ENCODE assay signal across 10 mouse cellular contexts in the genomic region with DNA sequence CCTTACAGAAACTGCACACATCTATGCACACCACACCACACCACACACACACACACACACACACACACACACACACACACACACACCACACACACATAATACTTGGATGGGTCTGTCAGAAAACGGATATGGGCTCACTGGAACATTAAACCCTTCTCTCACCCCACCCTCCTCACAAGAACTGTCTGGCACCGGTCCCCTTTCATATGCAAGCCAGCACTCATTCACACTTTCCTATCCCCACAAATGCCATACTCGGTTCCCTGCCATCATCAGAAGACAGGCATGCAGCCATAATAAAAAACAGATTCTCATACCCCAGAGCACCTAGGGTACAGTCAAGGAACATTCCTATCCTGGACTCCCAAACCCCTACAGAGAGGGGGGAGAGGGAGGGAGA. TPM values are rescaled to one million over a fixed set of nuclear protein-coding genes. Genes with fewer than 3 reads are reported as not detected.
DNase-seq lines count a peak whose midpoint lies in the region; ATAC-seq and TF ChIP-seq lines count a peak whose summit lies in the region.
"Had no signal": no experiment of that assay in that cellular context is flagged by ENCODE, and none has a peak within 500 bp of the region (broad histone marks: within the 10 kb centered on the region; RNA-seq: fewer than 3 reads in every experiment).

No protein-coding gene starts in this region.

- WGBS in cerebellum, adult 2 months = 20% methylated on average over 3 of the region's 3 CpGs
- 41% methylated on average over 3 of the region's 3 CpGs for WGBS in stomach, embryonic 14.5 days
- 38% methylated on average over 3 of the region's 3 CpGs for WGBS in stomach, postnatal 0 days
- WGBS in liver, embryonic 15.5 days (ENCODE audit: insufficient replicate concordance) = 32% methylated on average over 3 of the region's 3 CpGs

- H3K9ac ChIP-seq in stomach, embryonic 14.5 days (replicated peaks; ENCODE audit: low read depth, low read length) = no peak overlapping the region
- no peak overlapping the region for H3K9ac ChIP-seq in stomach, postnatal 0 days (ENCODE audit: low read length)
- H3K9ac ChIP-seq in liver, embryonic 15.5 days = no peak overlapping the region

- H3K27ac ChIP-seq in cerebellum, adult 2 months (ENCODE audit: insufficient read depth, low read length) = no peak overlapping the region
- no peak overlapping the region for H3K27ac ChIP-seq in stomach, embryonic 14.5 days (ENCODE audit: low read length)
- H3K27ac ChIP-seq in stomach, postnatal 0 days (replicated peaks) = no peak overlapping the region
- no peak overlapping the region for H3K27ac ChIP-seq in liver, embryonic 15.5 days (replicated peaks)
- H3K27ac ChIP-seq in gastrocnemius, adult 2 months = no peak overlapping the region

- intact Hi-C loops in gastrocnemius, adult 2 months (cut with DNase I) = loop anchor here (10.0 kb wide), 1 partner anchor 253 kb away; a partner anchor contains a TSS

- peak overlapping the region; percentile 96 for H3K4me3 ChIP-seq in cerebellum, adult 2 months (replicated peaks; ENCODE audit: insufficient read depth, low read depth, low read length)
- H3K4me3 ChIP-seq in stomach, embryonic 14.5 days (ENCODE audit: low read depth, low read length) = no peak overlapping the region
- no peak overlapping the region for H3K4me3 ChIP-seq in stomach, postnatal 0 days (ENCODE audit: low read depth, low read length)
- H3K4me3 ChIP-seq in liver, embryonic 15.5 days (replicated peaks) = no peak overlapping the region
- no peak overlapping the region for H3K4me3 ChIP-seq in gastrocnemius, adult 2 months

- H3K9me3 ChIP-seq in stomach, embryonic 14.5 days (ENCODE audit: control insufficient read depth, low read depth, low read length) = no peaks in the 10 kb centered on the region
- no peaks in the 10 kb centered on the region for H3K9me3 ChIP-seq in stomach, postnatal 0 days (ENCODE audit: control insufficient read depth, low read length)
- no peaks in the 10 kb centered on the region for H3K9me3 ChIP-seq in liver, embryonic 15.5 days (replicated peaks)

- TF ChIP-seq POLR2A in cerebellum, adult 2 months (IDR thresholded peaks at IDR 0.05; ENCODE audit: borderline replicate concordance, insufficient read depth, low read length) = no peak

- DNase-seq in cerebellum, adult 2 months = no peak
- DNase-seq in cerebellum, adult 8-10 months = no peak
- DNase-seq in stomach, postnatal 0 days (ENCODE audit: low spot score) = no peak
- DNase-seq in kidney, postnatal 36 days = no peak
- no peak for DNase-seq in gastrocnemius, adult 2 months
- no peak for DNase-seq in embryo, embryonic 10 days (ENCODE audit: low spot score)

- no peak for ATAC-seq in stomach, embryonic 14.5 days (ENCODE audit: insufficient number of reproducible peaks, insufficient read depth, low FRiP score, low read depth)
- ATAC-seq in stomach, postnatal 0 days (ENCODE audit: low FRiP score, low TSS enrichment) = no peak
- ATAC-seq in liver, embryonic 15.5 days (ENCODE audit: insufficient read depth) = no peak

- H3K27me3 ChIP-seq in cerebellum, adult 2 months (ENCODE audit: control insufficient read depth, insufficient read depth, low read length) = no peaks in the 10 kb centered on the region
- H3K27me3 ChIP-seq in stomach, embryonic 14.5 days (ENCODE audit: control insufficient read depth, insufficient read depth, low read length) = no peaks in the 10 kb centered on the region
- H3K27me3 ChIP-seq in stomach, postnatal 0 days (ENCODE audit: control insufficient read depth, insufficient read depth, low read length) = no peaks in the 10 kb centered on the region
- peaks cover 18% of the 10 kb centered on the region for H3K27me3 ChIP-seq in liver, embryonic 15.5 days

- H3K36me3 ChIP-seq in stomach, embryonic 14.5 days (ENCODE audit: control insufficient read depth, insufficient read depth, low read length) = 0 out of 2 replicates have a peak, but pooled peaks cover 4% of the 10 kb centered on the region
- H3K36me3 ChIP-seq in stomach, postnatal 0 days (ENCODE audit: control insufficient read depth, insufficient read depth, low read length) = no peaks in the 10 kb centered on the region
- H3K36me3 ChIP-seq in liver, embryonic 15.5 days (replicated peaks) = peaks cover 7% of the 10 kb centered on the region

- no peak for TF ChIP-seq EP300 in stomach, postnatal 0 days (optimal IDR thresholded peaks at IDR 0.05)

- no peak for TF ChIP-seq CTCF in cerebellum, adult 2 months (IDR thresholded peaks at IDR 0.05; ENCODE audit: borderline replicate concordance, insufficient read depth, low read depth, low read length)
- TF ChIP-seq CTCF in stomach, postnatal 0 days (IDR thresholded peaks at IDR 0.05; ENCODE audit: low read depth) = no peak
- TF ChIP-seq CTCF in gastrocnemius, adult 2 months (IDR thresholded peaks at IDR 0.05) = no peak

- peak overlapping the region; percentile 98; the same call in 1 of the 2 replicates for H3K4me2 ChIP-seq in stomach, embryonic 14.5 days (replicated peaks; ENCODE audit: low read depth, low read length)
- no peak overlapping the region for H3K4me2 ChIP-seq in stomach, postnatal 0 days (replicated peaks; ENCODE audit: low read depth)
- peak overlapping the region; percentile 100 for H3K4me2 ChIP-seq in liver, embryonic 15.5 days

- H3K4me1 ChIP-seq in cerebellum, adult 2 months (ENCODE audit: control insufficient read depth, insufficient read depth, low read length) = peaks cover 16% of the 10 kb centered on the region
- peaks cover 5% of the 10 kb centered on the region; the same call in 1 of the 2 replicates for H3K4me1 ChIP-seq in stomach, embryonic 14.5 days (ENCODE audit: control insufficient read depth, insufficient read depth, low read length)
- peaks cover 6% of the 10 kb centered on the region for H3K4me1 ChIP-seq in stomach, postnatal 0 days (replicated peaks; ENCODE audit: control insufficient read depth, insufficient read depth)
- H3K4me1 ChIP-seq in liver, embryonic 15.5 days (replicated peaks) = peaks cover 32% of the 10 kb centered on the region

RNA-seq across cellular contexts. Expression of a gene that starts 1.7 kb away (rescaled TPM):
- polyA plus RNA-seq in cerebellum, adult 2 months (2012; rRNA removed) = 109 and 119 TPM in 2 replicates
- 3.9 and 4.4 TPM in 2 replicates for polyA plus RNA-seq in stomach, embryonic 14.5 days (2014; fragmentation: Nextera tagmentation; extraction: Ambion mirVana)
- polyA plus RNA-seq in stomach, postnatal 0 days (2015; fragmentation: Nextera tagmentation; extraction: Ambion mirVana) = 0.46 and 0.81 TPM in 2 replicates
- 0.28 and 0.41 TPM in 2 replicates for polyA plus RNA-seq in liver, embryonic 15.5 days (2015; fragmentation: Nextera tagmentation; extraction: Ambion mirVana)
- under 1 TPM; 0.43 to 0.95 TPM for total RNA-seq in gastrocnemius, adult 2 months (2021)

RNA-seq across cellular contexts. Expression of a gene that starts 13.5 kb away (rescaled TPM):
- polyA plus RNA-seq in cerebellum, adult 2 months (2012; rRNA removed) = 18.5 and 18.7 TPM in 2 replicates
- polyA plus RNA-seq in stomach, embryonic 14.5 days (2014; fragmentation: Nextera tagmentation; extraction: Ambion mirVana) = 49.7 and 62.4 TPM in 2 replicates
- 53.7 and 54.5 TPM in 2 replicates for polyA plus RNA-seq in stomach, postnatal 0 days (2015; fragmentation: Nextera tagmentation; extraction: Ambion mirVana)
- polyA plus RNA-seq in liver, embryonic 15.5 days (2015; fragmentation: Nextera tagmentation; extraction: Ambion mirVana) = 77.8 and 86.8 TPM in 2 replicates
- 10 to 100 TPM; 28.4 to 68.7 TPM for total RNA-seq in gastrocnemius, adult 2 months (2021)

RNA-seq across cellular contexts. Expression of a gene that starts 18.1 kb away (rescaled TPM):
- 39.8 and 56.8 TPM in 2 replicates for polyA plus RNA-seq in cerebellum, adult 2 months (2012; rRNA removed)
- polyA plus RNA-seq in stomach, embryonic 14.5 days (2014; fragmentation: Nextera tagmentation; extraction: Ambion mirVana) = 0.19 and 0.24 TPM in 2 replicates
- polyA plus RNA-seq in stomach, postnatal 0 days (2015; fragmentation: Nextera tagmentation; extraction: Ambion mirVana) = 0.08 and 0.17 TPM in 2 replicates
- polyA plus RNA-seq in liver, embryonic 15.5 days (2015; fragmentation: Nextera tagmentation; extraction: Ambion mirVana) = not detected in 2 replicates
- total RNA-seq in gastrocnemius, adult 2 months (2021) = not detected

RNA-seq across cellular contexts. Expression of a gene that starts 32.7 kb away (rescaled TPM):
- polyA plus RNA-seq in cerebellum, adult 2 months (2012; rRNA removed) = 0.33 and 0.56 TPM in 2 replicates
- polyA plus RNA-seq in stomach, embryonic 14.5 days (2014; fragmentation: Nextera tagmentation; extraction: Ambion mirVana) = not detected in 2 replicates
- 0.11 TPM in 1 of 2 replicates, not detected in the other for polyA plus RNA-seq in stomach, postnatal 0 days (2015; fragmentation: Nextera tagmentation; extraction: Ambion mirVana)
- not detected in 2 replicates for polyA plus RNA-seq in liver, embryonic 15.5 days (2015; fragmentation: Nextera tagmentation; extraction: Ambion mirVana)
- total RNA-seq in gastrocnemius, adult 2 months (2021) = not detected
- total RNA-seq: gastrocnemius, postnatal 14 days had no signal
- polyA plus RNA-seq: kidney, embryonic 14.5 days had no signal

RNA-seq across cellular contexts. Expression of a gene that starts 48.0 kb away (rescaled TPM):
- 44.8 and 49.3 TPM in 2 replicates for polyA plus RNA-seq in cerebellum, adult 2 months (2012; rRNA removed)
- polyA plus RNA-seq in stomach, embryonic 14.5 days (2014; fragmentation: Nextera tagmentation; extraction: Ambion mirVana) = 43.4 and 44.0 TPM in 2 replicates
- 15.7 and 16.1 TPM in 2 replicates for polyA plus RNA-seq in stomach, postnatal 0 days (2015; fragmentation: Nextera tagmentation; extraction: Ambion mirVana)
- polyA plus RNA-seq in liver, embryonic 15.5 days (2015; fragmentation: Nextera tagmentation; extraction: Ambion mirVana) = 36.0 and 39.9 TPM in 2 replicates
- 1 to 10 TPM; 3.5 to 4.2 TPM for total RNA-seq in gastrocnemius, adult 2 months (2021)

Comparison
In these comparisons a context has a peak if more than half of its experiments do, and no peak if none do; other contexts are left out.
1. RNA of a gene that starts 1.7 kb away (polyA plus RNA-seq): 109 to 119 TPM in cerebellum, adult 2 months; 3.9 to 4.4 TPM in stomach, embryonic 14.5 days, 0.46 to 0.81 TPM in stomach, postnatal 0 days and 0.28 to 0.41 TPM in liver, embryonic 15.5 days; every median in the first group is over 10 times any median in the second.
2. RNA of a gene that starts 18.1 kb away (polyA plus RNA-seq): 39.8 to 56.8 TPM in cerebellum, adult 2 months; 0.19 to 0.24 TPM in stomach, embryonic 14.5 days, 0.08 to 0.17 TPM in stomach, postnatal 0 days and not detected in liver, embryonic 15.5 days; every median in the first group is over 10 times any median in the second.